Mouse (Mus musculus): ENCODE data around the gene Platr17. TPM values are rescaled to one million over a fixed set of nuclear protein-coding genes. Genes with fewer than 3 reads are reported as not detected.
"Not testable (repeated sequence)": the region's sequence is repeated elsewhere in the genome, so short reads cannot be mapped to it uniquely, and the experiment has no call there.

The Platr17 gene
- 0.28 and 0.31 TPM in 2 replicates for polyA plus RNA-seq (2015; fragmentation: Nextera tagmentation; extraction: Ambion mirVana)

GRCm38 (mm10) chr17:33904835-33905234, at the start of gene Platr17:
TSS of gene Platr17 (plus strand) at chr17:33905135.
- not testable (repeated sequence) for H3K27me3 ChIP-seq; ATAC-seq (ENCODE audit: borderline replicate concordance, extremely low read depth, low FRiP score, low TSS enrichment); H3K9me3 ChIP-seq; H3K36me3 ChIP-seq; H3K4me3 ChIP-seq; H3K4me1 ChIP-seq; H3K27ac ChIP-seq; H3K4me2 ChIP-seq; H3K9ac ChIP-seq
- WGBS = 55% methylated on average over 3 of the region's 4 CpGs

- no peak for ATAC-seq (ENCODE audit: borderline replicate concordance, extremely low read depth, low FRiP score, low TSS enrichment)
- Histone ChIP-seq H3K9ac (no peak overlapping the region), H3K27me3 (no peaks in the 10 kb centered on the region), H3K36me3 (no peaks in the 10 kb centered on the region), H3K27ac (no peak overlapping the region), H3K4me1 (no peaks in the 10 kb centered on the region), H3K4me2 (no peak overlapping the region), H3K9me3 (no peaks in the 10 kb centered on the region), H3K4me3 (no peak overlapping the region)
- WGBS = 83% methylated on average over 4 of the region's 4 CpGs
Measured at GRCm38 (mm10) chr17:33857816-33858215, 47.1 kb upstream of the Platr17 start.

- no peak for ATAC-seq (ENCODE audit: borderline replicate concordance, extremely low read depth, low FRiP score, low TSS enrichment)
- 34% methylated on average over 9 of the region's 9 CpGs for WGBS
Measured at GRCm38 (mm10) chr17:33865330-33866030, 39.5 kb upstream of the Platr17 start.

GRCm38 (mm10) chr17:33873537-33873936, 31.4 kb upstream of the Platr17 start, which contains the start of gene Gm7029:
TSS of gene Gm7029 (plus strand) at chr17:33873837.
- not testable (repeated sequence) for ATAC-seq (ENCODE audit: borderline replicate concordance, extremely low read depth, low FRiP score, low TSS enrichment); H3K4me2 ChIP-seq; H3K9ac ChIP-seq; H3K4me1 ChIP-seq; H3K27me3 ChIP-seq; H3K27ac ChIP-seq; H3K9me3 ChIP-seq; H3K4me3 ChIP-seq
- peaks cover 28% of the 10 kb centered on the region for H3K36me3 ChIP-seq
- 86% methylated on average over 3 of the region's 12 CpGs for WGBS

More at GRCm38 (mm10) chr17:33865330-33866030, 39.5 kb upstream of the Platr17 start:
- Histone ChIP-seq H3K9ac (no peak overlapping the region), H3K36me3 (no peaks in the 10 kb centered on the region), H3K9me3 (no peaks in the 10 kb centered on the region), H3K4me1 (no peaks in the 10 kb centered on the region), H3K4me2 (no peak overlapping the region), H3K27me3 (no peaks in the 10 kb centered on the region), H3K27ac (no peak overlapping the region), H3K4me3 (no peak overlapping the region)

- Histone ChIP-seq H3K9me3 (no peaks in the 10 kb centered on the region), H3K36me3 (peaks cover 31% of the 10 kb centered on the region), H3K4me3 (no peak overlapping the region), H3K4me2 (no peak overlapping the region), H3K27ac (no peak overlapping the region), H3K27me3 (no peaks in the 10 kb centered on the region), H3K9ac (no peak overlapping the region), H3K4me1 (no peaks in the 10 kb centered on the region)
- ATAC-seq (ENCODE audit: borderline replicate concordance, extremely low read depth, low FRiP score, low TSS enrichment) = no peak
- WGBS = 74% methylated on average over 8 of the region's 11 CpGs
Measured at GRCm38 (mm10) chr17:33874411-33874810, 30.5 kb upstream of the Platr17 start.

- H3K4me2 ChIP-seq = not testable (repeated sequence)
Measured at GRCm38 (mm10) chr17:33875797-33876196, 29.1 kb upstream of the Platr17 start.

GRCm38 (mm10) chr17:33884320-33884719, 20.6 kb upstream of the Platr17 start:
- H3K36me3 ChIP-seq = peaks cover 36% of the 10 kb centered on the region
- WGBS = 92% methylated on average over 10 of the region's 11 CpGs
- not testable (repeated sequence) for H3K27me3 ChIP-seq; H3K9ac ChIP-seq; H3K27ac ChIP-seq; ATAC-seq (ENCODE audit: borderline replicate concordance, extremely low read depth, low FRiP score, low TSS enrichment); H3K9me3 ChIP-seq; H3K4me2 ChIP-seq; H3K4me3 ChIP-seq
- H3K4me1 ChIP-seq = peaks cover 16% of the 10 kb centered on the region; the same call in 1 of the 2 replicates

More at GRCm38 (mm10) chr17:33875797-33876196, 29.1 kb upstream of the Platr17 start:
- H3K36me3 ChIP-seq = peaks cover 41% of the 10 kb centered on the region
- H3K9me3 ChIP-seq; ATAC-seq (ENCODE audit: borderline replicate concordance, extremely low read depth, low FRiP score, low TSS enrichment); H3K27ac ChIP-seq; H3K4me3 ChIP-seq; H3K4me1 ChIP-seq; H3K27me3 ChIP-seq; H3K9ac ChIP-seq: not testable (repeated sequence)
- WGBS = 69% methylated on average over 5 of the region's 5 CpGs

GRCm38 (mm10) chr17:33887802-33888201, 17.1 kb upstream of the Platr17 start:
- not testable (repeated sequence) for H3K4me3 ChIP-seq; H3K27ac ChIP-seq; ATAC-seq (ENCODE audit: borderline replicate concordance, extremely low read depth, low FRiP score, low TSS enrichment); H3K27me3 ChIP-seq; H3K4me2 ChIP-seq; H3K9ac ChIP-seq; H3K9me3 ChIP-seq
- 38% methylated on average over 2 of the region's 2 CpGs for WGBS
- Histone ChIP-seq H3K36me3 (peaks cover 13% of the 10 kb centered on the region; the same call in 1 of the 2 replicates), H3K4me1 (peaks cover 17% of the 10 kb centered on the region; the same call in 1 of the 2 replicates)

GRCm38 (mm10) chr17:33888230-33888629, 16.7 kb upstream of the Platr17 start:
- H3K4me1 ChIP-seq = peaks cover 17% of the 10 kb centered on the region; the same call in 1 of the 2 replicates
- not testable (repeated sequence) for ATAC-seq (ENCODE audit: borderline replicate concordance, extremely low read depth, low FRiP score, low TSS enrichment); H3K4me3 ChIP-seq; H3K9ac ChIP-seq; H3K9me3 ChIP-seq; H3K27me3 ChIP-seq; H3K27ac ChIP-seq
- H3K4me2 ChIP-seq = peak overlapping the region; percentile 62; the same call in 1 of the 2 replicates
- H3K36me3 ChIP-seq = peaks cover 13% of the 10 kb centered on the region; the same call in 1 of the 2 replicates

GRCm38 (mm10) chr17:33889941-33890532, 14.9 kb upstream of the Platr17 start:
- peak overlapping the region; percentile 66 for H3K9ac ChIP-seq
- H3K27me3 ChIP-seq, H3K9me3 ChIP-seq: not testable (repeated sequence)
- peak overlapping the region; percentile 73 for H3K4me3 ChIP-seq
- H3K27ac ChIP-seq = peak overlapping the region; percentile 75
- under 1% methylated on average over 39 of the region's 44 CpGs for WGBS
- H3K4me1 ChIP-seq = peaks cover 17% of the 10 kb centered on the region; the same call in 1 of the 2 replicates
- ATAC-seq (ENCODE audit: borderline replicate concordance, extremely low read depth, low FRiP score, low TSS enrichment) = peak; percentile 15
- peaks cover 10% of the 10 kb centered on the region; the same call in 1 of the 2 replicates for H3K36me3 ChIP-seq
- H3K4me2 ChIP-seq = peak overlapping the region; percentile 62

GRCm38 (mm10) chr17:33890533-33891059, 14.3 kb upstream of the Platr17 start, which contains the start of gene Kifc1:
TSS of gene Kifc1 (minus strand) at chr17:33890661.
- no peaks in the 10 kb centered on the region for H3K27me3 ChIP-seq
- under 1% methylated on average over 49 of the region's 49 CpGs for WGBS
- peak within 1 kb of the TSS; percentile 66 for H3K9ac ChIP-seq
- H3K4me1 ChIP-seq = peaks cover 17% of the 10 kb centered on the region; the same call in 1 of the 2 replicates
- peaks cover 7% of the 10 kb centered on the region; the same call in 1 of the 2 replicates for H3K36me3 ChIP-seq
- H3K9me3 ChIP-seq = no peaks in the 10 kb centered on the region
- peak within 1 kb of the TSS; percentile 62 for H3K4me2 ChIP-seq
- H3K27ac ChIP-seq = peak within 1 kb of the TSS; percentile 75
- ATAC-seq (ENCODE audit: borderline replicate concordance, extremely low read depth, low FRiP score, low TSS enrichment) = peak; percentile 99
- peak within 1 kb of the TSS; percentile 73 for H3K4me3 ChIP-seq

GRCm38 (mm10) chr17:33891357-33891756, 13.6 kb upstream of the Platr17 start:
- WGBS = 40% methylated on average over 2 of the region's 2 CpGs
- no peak overlapping the region for H3K4me3 ChIP-seq
- no peaks in the 10 kb centered on the region for H3K9me3 ChIP-seq
- H3K4me2 ChIP-seq = no peak overlapping the region
- peaks cover 17% of the 10 kb centered on the region; the same call in 1 of the 2 replicates for H3K4me1 ChIP-seq
- H3K36me3 ChIP-seq = no peaks in the 10 kb centered on the region; the same call in 1 of the 2 replicates
- no peak for ATAC-seq (ENCODE audit: borderline replicate concordance, extremely low read depth, low FRiP score, low TSS enrichment)
- no peaks in the 10 kb centered on the region for H3K27me3 ChIP-seq
- no peak overlapping the region for H3K9ac ChIP-seq
- no peak overlapping the region for H3K27ac ChIP-seq
